Comparison of ENCODE assay signal across 8 mouse cellular contexts in genomic region chr10:71238240-71238554, GRCm38 (mm10). TPM values are rescaled to one million over a fixed set of nuclear protein-coding genes. Genes with fewer than 3 reads are reported as not detected.
A peak's percentile ranks its signal among the peaks of the same experiment; 100 is the strongest.
DNase-seq lines count a peak whose midpoint lies in the region; ATAC-seq and TF ChIP-seq lines count a peak whose summit lies in the region.

Tfam (minus strand) TSS chr10:71238280.

- H3K4me1 ChIP-seq in megakaryocyte, embryonic 14.5 days: peaks cover 39% of the 10 kb centered on the region

- peaks cover 29% of the 10 kb centered on the region for H3K36me3 ChIP-seq in megakaryocyte, embryonic 14.5 days (replicated peaks; ENCODE audit: low read length)

- TF ChIP-seq CTCF in gastrocnemius, adult 2 months (IDR thresholded peaks at IDR 0.05): no peak

- no peaks in the 10 kb centered on the region for H3K9me3 ChIP-seq in megakaryocyte, embryonic 14.5 days

- no peak for ATAC-seq in activated CD4-positive, CD25-positive, alpha-beta regulatory T cell, adult 4 months
- ATAC-seq in inflammation-experienced regulatory T-cells, adult 6 months: no peak

- intact Hi-C loops in gastrocnemius, adult 2 months (cut with DNase I): loop anchor here (5.0 kb wide), 2 partner anchors 49 to 109 kb away; partner anchors contain the start of genes Ipmk and Ube2d1

- peak within 1 kb of the TSS; percentile 96 for H3K27ac ChIP-seq in gastrocnemius, adult 2 months

- peak within 1 kb of the TSS; percentile 94 for H3K4me3 ChIP-seq in gastrocnemius, adult 2 months
- H3K4me3 ChIP-seq in megakaryocyte, embryonic 14.5 days (replicated peaks): peak within 1 kb of the TSS; percentile 96

- no peak for DNase-seq in heart, adult 18-20 months
- DNase-seq in heart, adult 11 months: no peak
- no peak for DNase-seq in gastrocnemius, adult 2 months
- DNase-seq in right cerebral cortex, postnatal 25 days: no peak
- no peak for DNase-seq in spleen, postnatal 4 days (ENCODE audit: low spot score in 2 of 2)

- peaks cover 6% of the 10 kb centered on the region for H3K27me3 ChIP-seq in megakaryocyte, embryonic 14.5 days (replicated peaks)

RNA-seq across cellular contexts. Expression of gene Tfam, which starts in this region (rescaled TPM):
- total RNA-seq in heart, adult 18-20 months (2021): 10 to 100 TPM; 65.6 to 73.7 TPM
- polyA plus RNA-seq in activated CD4-positive, CD25-positive, alpha-beta regulatory T cell, adult 4 months (2017; shearing (Covaris generic)): 10 to 100 TPM; 78.5 to 88.7 TPM
- total RNA-seq in gastrocnemius, adult 2 months (2021): 10 to 100 TPM; 44.5 to 55.6 TPM
- 100 to 1,000 TPM in 1 of 3 experiments, 10 to 100 TPM in 2; 92.5 to 100 (median 93.8) TPM for polyA plus RNA-seq in inflammation-experienced regulatory T-cells, adult 6 months (2017; shearing (Covaris generic))
- polyA plus RNA-seq in megakaryocyte, embryonic 14.5 days (2012; ENCODE audit: insufficient read depth, low replicate concordance): 2.4 and 4.9 TPM in 2 replicates

Comparison
In these comparisons a context has a peak if more than half of its experiments do, and no peak if none do; other contexts are left out.
1. RNA of gene Tfam (polyA plus RNA-seq): 92.5 to 100 TPM in inflammation-experienced regulatory T-cells, adult 6 months and 78.5 to 88.7 TPM in activated CD4-positive, CD25-positive, alpha-beta regulatory T cell, adult 4 months; 2.4 to 4.9 TPM in megakaryocyte, embryonic 14.5 days; every median in the first group is over 10 times any median in the second.